Mouse (Mus musculus) left cerebral cortex, adult 9 months (tissue): ENCODE data around the gene Iqcj.

Experiments used
- DNase-seq, 2 experiments: peaks; one replicate each; pipeline ENCODE4 v3.0.0; 2022; ENCODE audit warnings: low spot score in 2 of 2

Gene Iqcj

GRCm38 (mm10) chr3:67954459-67955065, 62.5 kb downstream of the Iqcj start:
- DNase-seq: peak in 1 of 2 experiments; percentile 71

GRCm38 (mm10) chr3:67959672-67960071, 67.7 kb downstream of the Iqcj start:
- no peak for DNase-seq

GRCm38 (mm10) chr3:67960133-67960532, 68.1 kb downstream of the Iqcj start:
- no peak for DNase-seq

GRCm38 (mm10) chr3:67960727-67961126, 68.7 kb downstream of the Iqcj start:
- no peak for DNase-seq

GRCm38 (mm10) chr3:67961934-67962639, 70.1 kb downstream of the Iqcj start:
- DNase-seq: no peak

GRCm38 (mm10) chr3:67974340-67974998, 82.4 kb downstream of the Iqcj start:
- DNase-seq: no peak

- no peak for DNase-seq
These were observed 88.0 kb downstream of the Iqcj start for GRCm38 (mm10) chr3:67980006-67980405.

- no peak for DNase-seq
These were observed 91.3 kb downstream of the Iqcj start for GRCm38 (mm10) chr3:67983329-67983728.

GRCm38 (mm10) chr3:68002415-68002814, 110.4 kb downstream of the Iqcj start:
- DNase-seq: no peak

- no peak for DNase-seq
These were observed 120.3 kb downstream of the Iqcj start for GRCm38 (mm10) chr3:68012342-68012741.

- no peak for DNase-seq
These were observed 123.8 kb downstream of the Iqcj start for GRCm38 (mm10) chr3:68015786-68016185.

- DNase-seq: no peak
These were observed 127.4 kb downstream of the Iqcj start for GRCm38 (mm10) chr3:68019401-68019800.

- no peak for DNase-seq
These were observed 144.1 kb downstream of the Iqcj start for GRCm38 (mm10) chr3:68036097-68036496.

GRCm38 (mm10) chr3:68042951-68043350, 150.9 kb downstream of the Iqcj start:
- DNase-seq: no peak

- DNase-seq: peak in 1 of 2 experiments; percentile 44
These were observed 153.7 kb downstream of the Iqcj start for GRCm38 (mm10) chr3:68045475-68046416.

- no peak for DNase-seq
These were observed 161.5 kb downstream of the Iqcj start for GRCm38 (mm10) chr3:68053538-68053937.

- peak in 1 of 2 experiments; percentile 65 for DNase-seq
These were observed 163.1 kb downstream of the Iqcj start for GRCm38 (mm10) chr3:68055071-68055470.

GRCm38 (mm10) chr3:68056373-68057275, 164.6 kb downstream of the Iqcj start:
- peak in 1 of 2 experiments; percentile 81 for DNase-seq

- peak in 1 of 2 experiments; percentile 26 for DNase-seq
These were observed 167.3 kb downstream of the Iqcj start for GRCm38 (mm10) chr3:68059162-68059800.

- no peak for DNase-seq
These were observed 172.7 kb downstream of the Iqcj start, which contains the start of gene Schip1 for GRCm38 (mm10) chr3:68064731-68065130. Gene Schip1, plus strand, starts transcription at chr3:68064802.
